ENCODE assay signal across 11 mouse cellular contexts in genomic region chr15:85011895-85012661, GRCm38 (mm10). TPM values are rescaled to one million over a fixed set of nuclear protein-coding genes. Genes with fewer than 3 reads are reported as not detected.
DNase-seq lines count a peak whose midpoint lies in the region; ATAC-seq and TF ChIP-seq lines count a peak whose summit lies in the region.
"Had no signal": no experiment of that assay in that cellular context is flagged by ENCODE, and none has a peak within 500 bp of the region (broad histone marks: within the 10 kb centered on the region; RNA-seq: fewer than 3 reads in every experiment).

No protein-coding gene starts in this region.

- no peaks in the 10 kb centered on the region for H3K9me3 ChIP-seq in embryonic facial prominence, embryonic 11.5 days (replicated peaks; ENCODE audit: control insufficient read depth, low read length)
- no peaks in the 10 kb centered on the region for H3K9me3 ChIP-seq in embryonic facial prominence, embryonic 10.5 days
- no peaks in the 10 kb centered on the region for H3K9me3 ChIP-seq in kidney, postnatal 0 days (replicated peaks; ENCODE audit: low read length)
- H3K9me3 ChIP-seq in embryonic facial prominence, embryonic 13.5 days = no peaks in the 10 kb centered on the region
- no peaks in the 10 kb centered on the region for H3K9me3 ChIP-seq in lung, postnatal 0 days (ENCODE audit: low read length)

- H3K4me1 ChIP-seq in embryonic facial prominence, embryonic 11.5 days (ENCODE audit: control insufficient read depth, insufficient read depth, low read length) = peaks cover 3% of the 10 kb centered on the region; the same call in 1 of the 2 replicates
- H3K4me1 ChIP-seq in embryonic facial prominence, embryonic 10.5 days = peaks cover 30% of the 10 kb centered on the region
- peaks cover 7% of the 10 kb centered on the region; the same call in 1 of the 2 replicates for H3K4me1 ChIP-seq in kidney, postnatal 0 days (replicated peaks; ENCODE audit: insufficient read depth, low read length)
- peaks cover 15% of the 10 kb centered on the region for H3K4me1 ChIP-seq in embryonic facial prominence, embryonic 13.5 days
- H3K4me1 ChIP-seq in lung, postnatal 0 days (ENCODE audit: insufficient read depth, low read depth, low read length) = no peaks in the 10 kb centered on the region

- no peaks in the 10 kb centered on the region for H3K36me3 ChIP-seq in embryonic facial prominence, embryonic 11.5 days (replicated peaks; ENCODE audit: control insufficient read depth, insufficient read depth, low read depth, low read length)
- no peaks in the 10 kb centered on the region for H3K36me3 ChIP-seq in embryonic facial prominence, embryonic 10.5 days (replicated peaks)
- H3K36me3 ChIP-seq in kidney, postnatal 0 days (ENCODE audit: insufficient read depth, low read length) = no peaks in the 10 kb centered on the region
- no peaks in the 10 kb centered on the region for H3K36me3 ChIP-seq in embryonic facial prominence, embryonic 13.5 days
- no peaks in the 10 kb centered on the region for H3K36me3 ChIP-seq in lung, postnatal 0 days (ENCODE audit: insufficient read depth, low read length)

- no peak for TF ChIP-seq CTCF in kidney, postnatal 0 days (IDR thresholded peaks at IDR 0.05; ENCODE audit: low read depth)
- no peak for TF ChIP-seq CTCF in lung, postnatal 0 days (IDR thresholded peaks at IDR 0.05)

- peaks cover 3% of the 10 kb centered on the region for H3K27me3 ChIP-seq in embryonic facial prominence, embryonic 11.5 days (ENCODE audit: control insufficient read depth, insufficient read depth, low read length)
- peaks cover 25% of the 10 kb centered on the region for H3K27me3 ChIP-seq in embryonic facial prominence, embryonic 10.5 days (replicated peaks; ENCODE audit: low read depth, poor library complexity, severe bottlenecking)
- no peaks in the 10 kb centered on the region for H3K27me3 ChIP-seq in kidney, postnatal 0 days (ENCODE audit: insufficient read depth, low read length)
- peaks cover 15% of the 10 kb centered on the region for H3K27me3 ChIP-seq in embryonic facial prominence, embryonic 13.5 days
- no peaks in the 10 kb centered on the region for H3K27me3 ChIP-seq in lung, postnatal 0 days (replicated peaks; ENCODE audit: insufficient read depth, low read length)

- no peak overlapping the region for H3K9ac ChIP-seq in embryonic facial prominence, embryonic 11.5 days (replicated peaks; ENCODE audit: low read length)
- H3K9ac ChIP-seq in kidney, postnatal 0 days (ENCODE audit: low read depth, low read length) = no peak overlapping the region
- H3K9ac ChIP-seq in embryonic facial prominence, embryonic 13.5 days = no peak overlapping the region
- H3K9ac ChIP-seq in lung, postnatal 0 days (replicated peaks; ENCODE audit: low read depth) = no peak overlapping the region

- peak; percentile 16; the same call in 1 of the 2 replicates for TF ChIP-seq EP300 in lung, postnatal 0 days (IDR thresholded peaks at IDR 0.05)

- no peak overlapping the region for H3K4me2 ChIP-seq in embryonic facial prominence, embryonic 11.5 days (ENCODE audit: low read depth, low read length)
- H3K4me2 ChIP-seq in kidney, postnatal 0 days (ENCODE audit: low read length) = peak overlapping the region; percentile 30
- peak overlapping the region; percentile 30 for H3K4me2 ChIP-seq in embryonic facial prominence, embryonic 13.5 days
- H3K4me2 ChIP-seq in lung, postnatal 0 days (replicated peaks; ENCODE audit: low read depth, low read length) = peak overlapping the region; percentile 34

- peak; percentile 18 for DNase-seq in embryonic facial prominence, embryonic 11.5 days (ENCODE audit: low spot score)
- DNase-seq in embryonic facial prominence, embryonic 10.5 days (ENCODE audit: low spot score) = no peak
- peak; percentile 61 for DNase-seq in kidney, postnatal 0 days (ENCODE audit: low spot score)
- DNase-seq in kidney, adult 18-20 months = no peak
- DNase-seq in lung, postnatal 0 days (ENCODE audit: low spot score) = peak; percentile 65
- DNase-seq in left cerebral cortex, adult 9 months (ENCODE audit: low spot score in 2 of 2) = no peak
- no peak for DNase-seq in adrenal gland, adult 2 months
- DNase-seq: layer of hippocampus, postnatal 36 days had no signal

- no peak overlapping the region for H3K27ac ChIP-seq in embryonic facial prominence, embryonic 11.5 days (replicated peaks; ENCODE audit: low read depth, low read length)
- H3K27ac ChIP-seq in embryonic facial prominence, embryonic 10.5 days (replicated peaks) = no peak overlapping the region
- peak overlapping the region; percentile 70 for H3K27ac ChIP-seq in kidney, postnatal 0 days
- H3K27ac ChIP-seq in embryonic facial prominence, embryonic 13.5 days = peak overlapping the region; percentile 81
- peak overlapping the region; percentile 65 for H3K27ac ChIP-seq in lung, postnatal 0 days (ENCODE audit: low read length)

- H3K4me3 ChIP-seq in embryonic facial prominence, embryonic 11.5 days (ENCODE audit: low read depth, low read length) = no peak overlapping the region
- H3K4me3 ChIP-seq in embryonic facial prominence, embryonic 10.5 days = no peak overlapping the region
- no peak overlapping the region for H3K4me3 ChIP-seq in kidney, postnatal 0 days (replicated peaks; ENCODE audit: low read depth, low read length)
- no peak overlapping the region for H3K4me3 ChIP-seq in embryonic facial prominence, embryonic 13.5 days
- no peak overlapping the region for H3K4me3 ChIP-seq in lung, postnatal 0 days (ENCODE audit: low read depth, low read length)
- H3K4me3 ChIP-seq: myocyte had no signal

- 32% methylated on average over 19 of the region's 19 CpGs for WGBS in embryonic facial prominence, embryonic 11.5 days
- 32% methylated on average over 19 of the region's 19 CpGs for WGBS in embryonic facial prominence, embryonic 10.5 days
- 28% methylated on average over 19 of the region's 19 CpGs for WGBS in kidney, postnatal 0 days
- 27% methylated on average over 19 of the region's 19 CpGs for WGBS in embryonic facial prominence, embryonic 13.5 days
- WGBS in lung, postnatal 0 days = 14% methylated on average over 19 of the region's 19 CpGs

- no peak for ATAC-seq in embryonic facial prominence, embryonic 11.5 days (replicated peaks; ENCODE audit: insufficient number of reproducible peaks, low FRiP score, low TSS enrichment, low read depth)
- ATAC-seq in kidney, postnatal 0 days (replicated peaks; ENCODE audit: low FRiP score, low read depth) = 0 out of 2 replicates have a peak, but pooled peaks have one; percentile 33
- 0 out of 2 replicates have a peak, but pooled peaks have one; percentile 15 for ATAC-seq in embryonic facial prominence, embryonic 13.5 days (ENCODE audit: insufficient number of reproducible peaks, insufficient read depth, low FRiP score, low TSS enrichment, low read depth)
- ATAC-seq in lung, postnatal 0 days = peak; percentile 64

RNA-seq across cellular contexts. Expression of gene Upk3a, which starts 4.9 kb away (rescaled TPM):
- polyA plus RNA-seq in embryonic facial prominence, embryonic 11.5 days (2014; fragmentation: Nextera tagmentation; extraction: Ambion mirVana) = not detected in 2 replicates
- not detected in 2 replicates for polyA plus RNA-seq in embryonic facial prominence, embryonic 10.5 days (2016; fragmentation: Nextera tagmentation; extraction: Ambion mirVana)
- polyA plus RNA-seq in kidney, postnatal 0 days (2015; fragmentation: Nextera tagmentation; extraction: Ambion mirVana) = 73.7 and 104 TPM in 2 replicates
- 1.1 and 1.2 TPM in 2 replicates for polyA plus RNA-seq in embryonic facial prominence, embryonic 13.5 days (2015; fragmentation: Nextera tagmentation; extraction: Ambion mirVana)
- polyA plus RNA-seq in lung, postnatal 0 days (2015; fragmentation: Nextera tagmentation; extraction: Ambion mirVana) = 33.6 and 41.0 TPM in 2 replicates
- total RNA-seq in adrenal gland, adult 2 months (2021) = not detected
- polyA plus RNA-seq in adrenal gland, adult 2 months (2012; rRNA removed) = not detected in 2 replicates
- total RNA-seq: layer of hippocampus, postnatal 36 days had no signal
- polyA plus RNA-seq: myocyte; spleen, adult 2 months had no signal

RNA-seq across cellular contexts. Expression of gene Fam118a, which starts 16.7 kb away (rescaled TPM):
- 26.1 and 26.3 TPM in 2 replicates for polyA plus RNA-seq in embryonic facial prominence, embryonic 11.5 days (2014; fragmentation: Nextera tagmentation; extraction: Ambion mirVana)
- 27.0 and 29.8 TPM in 2 replicates for polyA plus RNA-seq in embryonic facial prominence, embryonic 10.5 days (2016; fragmentation: Nextera tagmentation; extraction: Ambion mirVana)
- 18.4 and 18.8 TPM in 2 replicates for polyA plus RNA-seq in kidney, postnatal 0 days (2015; fragmentation: Nextera tagmentation; extraction: Ambion mirVana)
- 23.2 and 23.6 TPM in 2 replicates for polyA plus RNA-seq in embryonic facial prominence, embryonic 13.5 days (2015; fragmentation: Nextera tagmentation; extraction: Ambion mirVana)
- polyA plus RNA-seq in lung, postnatal 0 days (2015; fragmentation: Nextera tagmentation; extraction: Ambion mirVana) = 18.2 and 18.9 TPM in 2 replicates
- 10 to 100 TPM in 1 of 2 experiments, 1 to 10 TPM in 1; 6.0 to 12.4 TPM for total RNA-seq in adrenal gland, adult 2 months (2021)
- 2.4 and 3.0 TPM in 2 replicates for polyA plus RNA-seq in adrenal gland, adult 2 months (2012; rRNA removed)

RNA-seq across cellular contexts. Expression of gene 5031439G07Rik, which starts 23.7 kb away (rescaled TPM):
- 11.6 and 16.8 TPM in 2 replicates for polyA plus RNA-seq in embryonic facial prominence, embryonic 11.5 days (2014; fragmentation: Nextera tagmentation; extraction: Ambion mirVana)
- polyA plus RNA-seq in embryonic facial prominence, embryonic 10.5 days (2016; fragmentation: Nextera tagmentation; extraction: Ambion mirVana) = 8.3 and 9.3 TPM in 2 replicates
- 5.8 and 10.0 TPM in 2 replicates for polyA plus RNA-seq in kidney, postnatal 0 days (2015; fragmentation: Nextera tagmentation; extraction: Ambion mirVana)
- polyA plus RNA-seq in embryonic facial prominence, embryonic 13.5 days (2015; fragmentation: Nextera tagmentation; extraction: Ambion mirVana) = 8.7 and 9.2 TPM in 2 replicates
- polyA plus RNA-seq in lung, postnatal 0 days (2015; fragmentation: Nextera tagmentation; extraction: Ambion mirVana) = 4.3 and 4.6 TPM in 2 replicates
- 10 to 100 TPM; 24.1 to 41.5 TPM for total RNA-seq in adrenal gland, adult 2 months (2021)
- 17.7 and 18.2 TPM in 2 replicates for polyA plus RNA-seq in adrenal gland, adult 2 months (2012; rRNA removed)

Comparison
In these comparisons a context has a peak if more than half of its experiments do, and no peak if none do; other contexts are left out.
1. DNase-seq: peak in embryonic facial prominence, embryonic 11.5 days (single experiment), kidney, postnatal 0 days (single experiment) and lung, postnatal 0 days (single experiment); none in embryonic facial prominence, embryonic 10.5 days (single experiment), kidney, adult 18-20 months (single experiment), left cerebral cortex, adult 9 months (0 of 2) and adrenal gland, adult 2 months (single experiment).
2. H3K27ac ChIP-seq: peak in kidney, postnatal 0 days (single experiment), embryonic facial prominence, embryonic 13.5 days (single experiment) and lung, postnatal 0 days (single experiment); none in embryonic facial prominence, embryonic 11.5 days (single experiment) and embryonic facial prominence, embryonic 10.5 days (single experiment).
3. RNA of gene Upk3a, which starts 4.9 kb away (polyA plus RNA-seq): 73.7 to 104 TPM in kidney, postnatal 0 days and 33.6 to 41.0 TPM in lung, postnatal 0 days; 1.1 to 1.2 TPM in embryonic facial prominence, embryonic 13.5 days, not detected in embryonic facial prominence, embryonic 11.5 days, not detected in embryonic facial prominence, embryonic 10.5 days and not detected in adrenal gland, adult 2 months; every median in the first group is over 10 times any median in the second.